Mouse (Mus musculus): ENCODE measurements around the gene Ifnar2. TPM values are rescaled to one million over a fixed set of nuclear protein-coding genes. Genes with fewer than 3 reads are reported as not detected.

Ifnar2 gene
- polyA plus RNA-seq, 1 experiment from 2014 or later = 107 TPM

DNA sequence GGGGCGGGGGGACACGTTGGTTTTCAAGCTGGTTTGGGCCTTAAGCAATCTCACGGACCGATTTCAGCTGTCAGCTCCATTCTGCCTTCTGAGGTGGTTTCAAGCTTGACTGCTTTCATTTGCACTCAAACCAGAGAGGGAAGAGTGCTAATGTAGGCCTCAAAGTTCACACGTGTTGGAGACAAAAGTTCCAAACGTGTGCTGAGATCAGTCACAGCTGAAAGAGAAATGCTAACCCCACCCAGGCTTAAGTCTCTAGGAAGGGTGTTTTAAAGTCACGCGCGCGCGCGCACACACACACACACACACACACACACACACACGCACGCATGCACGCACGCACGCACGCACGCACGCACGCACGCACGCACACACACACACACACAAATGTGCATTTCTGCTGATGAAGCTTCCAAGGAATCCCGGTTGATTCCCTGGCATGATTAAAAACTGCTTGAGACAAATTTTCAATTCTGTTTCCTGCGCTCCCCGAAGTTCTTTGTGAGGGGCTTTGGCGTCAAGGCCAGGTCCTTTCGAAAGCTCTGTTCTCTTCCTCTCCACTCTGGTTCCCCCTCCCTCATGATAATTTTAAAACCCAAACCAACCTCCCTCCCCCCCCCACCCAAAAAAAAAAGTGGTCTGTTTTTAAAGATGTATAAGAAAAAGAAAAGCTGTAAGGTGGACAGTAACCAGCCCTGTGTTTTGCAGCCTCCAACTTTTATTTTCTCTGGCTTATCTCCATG lies 23.8 kb upstream of the Ifnar2 start:
- Histone ChIP-seq H3K27ac (ENCODE audit: low read depth) (0 out of 2 replicates have a peak overlapping the region, but pooled peaks have one; percentile 52), H3K4me2 (ENCODE audit: low read depth, low read length) (no peak overlapping the region), H3K9ac (replicated peaks) (no peak overlapping the region), H3K4me1 (ENCODE audit: insufficient read depth) (peaks cover 17% of the 10 kb centered on the region), H3K36me3 (replicated peaks; ENCODE audit: insufficient read depth, low read length) (no peaks in the 10 kb centered on the region), H3K4me3 (ENCODE audit: low read depth, low read length) (no peak overlapping the region), H3K9me3 (ENCODE audit: low read length) (no peaks in the 10 kb centered on the region), H3K27me3 (ENCODE audit: insufficient read depth, low read length) (no peaks in the 10 kb centered on the region)
- DNase-seq (no peak), ATAC-seq (no peak)
- WGBS (ENCODE audit: insufficient replicate concordance) = 75% methylated on average over 28 of the region's 28 CpGs
- no peak for TF ChIP-seq CTCF (IDR thresholded peaks at IDR 0.05; ENCODE audit: low read depth)

DNA sequence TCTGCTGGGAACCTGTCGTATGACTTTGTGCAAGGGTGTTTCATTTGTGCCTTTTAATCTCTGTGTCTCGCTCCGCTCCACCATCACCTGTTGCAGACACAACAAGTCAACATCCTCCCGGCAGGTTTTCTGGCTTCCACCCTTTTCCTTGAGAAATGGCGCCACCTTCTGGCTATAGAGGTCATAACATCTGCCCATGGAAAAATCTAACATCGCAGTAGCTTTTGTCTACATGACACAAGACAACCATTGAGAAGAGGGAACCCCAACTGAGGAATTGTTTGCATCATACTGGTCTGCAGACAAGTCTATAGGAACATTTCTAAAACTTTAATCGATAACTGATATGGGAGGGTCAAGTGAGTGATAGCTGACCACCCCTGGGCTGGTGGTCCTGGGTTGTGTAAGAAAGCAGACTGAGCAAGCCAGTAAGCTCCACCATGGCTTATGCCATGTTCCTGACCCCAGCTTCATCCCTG lies 20.5 kb upstream of the Ifnar2 start:
- H3K4me1 ChIP-seq (ENCODE audit: insufficient read depth) = peaks cover 35% of the 10 kb centered on the region
- peak overlapping the region; percentile 63 for H3K9ac ChIP-seq (replicated peaks)
- no peak overlapping the region for H3K4me3 ChIP-seq (ENCODE audit: low read depth, low read length)
- peak; percentile 97 for TF ChIP-seq CTCF (IDR thresholded peaks at IDR 0.05; ENCODE audit: low read depth)
- TF ChIP-seq EP300 (IDR thresholded peaks at IDR 0.05; ENCODE audit: low read depth) = no peak
- no peaks in the 10 kb centered on the region for H3K9me3 ChIP-seq (ENCODE audit: low read length)
- H3K27ac ChIP-seq (ENCODE audit: low read depth) = peak overlapping the region; percentile 98
- H3K27me3 ChIP-seq (ENCODE audit: insufficient read depth, low read length) = no peaks in the 10 kb centered on the region
- ATAC-seq (peak; percentile 19), DNase-seq (peak; percentile 84)
- 3% methylated on average over 7 of the region's 7 CpGs for WGBS (ENCODE audit: insufficient replicate concordance)
- no peaks in the 10 kb centered on the region for H3K36me3 ChIP-seq (replicated peaks; ENCODE audit: insufficient read depth, low read length)
- peak overlapping the region; percentile 69 for H3K4me2 ChIP-seq (ENCODE audit: low read depth, low read length)

DNA sequence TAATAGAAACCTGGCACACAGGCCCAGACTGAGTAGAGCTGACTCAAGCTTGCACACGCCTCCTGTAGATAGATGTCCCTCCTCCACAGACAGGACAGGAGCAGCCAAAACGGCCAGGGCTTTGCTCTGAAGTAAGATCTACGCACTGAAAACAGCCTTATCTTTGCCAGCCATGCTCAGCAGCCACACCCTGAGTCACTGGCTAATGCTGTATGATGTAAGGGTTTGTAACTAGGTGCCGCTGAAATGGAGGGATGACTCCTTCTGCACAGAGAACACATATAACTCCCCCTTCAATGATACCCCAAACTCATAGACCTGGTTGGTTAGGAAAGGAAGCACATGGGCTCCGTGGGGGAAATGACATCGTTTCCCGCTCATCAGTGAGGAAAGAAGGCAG lies 19.8 kb upstream of the Ifnar2 start:
- 37% methylated on average over 7 of the region's 7 CpGs for WGBS (ENCODE audit: insufficient replicate concordance)
- Histone ChIP-seq H3K4me2 (ENCODE audit: low read depth, low read length) (peak overlapping the region; percentile 69), H3K9ac (replicated peaks) (peak overlapping the region; percentile 63; the same call in 1 of the 2 replicates), H3K27me3 (ENCODE audit: insufficient read depth, low read length) (no peaks in the 10 kb centered on the region), H3K9me3 (ENCODE audit: low read length) (no peaks in the 10 kb centered on the region), H3K36me3 (replicated peaks; ENCODE audit: insufficient read depth, low read length) (no peaks in the 10 kb centered on the region), H3K27ac (ENCODE audit: low read depth) (peak overlapping the region; percentile 98), H3K4me1 (ENCODE audit: insufficient read depth) (peaks cover 38% of the 10 kb centered on the region), H3K4me3 (ENCODE audit: low read depth, low read length) (peak overlapping the region; percentile 4; the same call in 1 of the 2 replicates)
- peak; percentile 94 for ATAC-seq
- DNase-seq = peak; percentile 74
- TF ChIP-seq EP300 (IDR thresholded peaks at IDR 0.05; ENCODE audit: low read depth) (peak; percentile 97), CTCF (IDR thresholded peaks at IDR 0.05; ENCODE audit: low read depth) (0 out of 2 replicates have a peak, but pooled peaks have one; percentile 4)

DNA sequence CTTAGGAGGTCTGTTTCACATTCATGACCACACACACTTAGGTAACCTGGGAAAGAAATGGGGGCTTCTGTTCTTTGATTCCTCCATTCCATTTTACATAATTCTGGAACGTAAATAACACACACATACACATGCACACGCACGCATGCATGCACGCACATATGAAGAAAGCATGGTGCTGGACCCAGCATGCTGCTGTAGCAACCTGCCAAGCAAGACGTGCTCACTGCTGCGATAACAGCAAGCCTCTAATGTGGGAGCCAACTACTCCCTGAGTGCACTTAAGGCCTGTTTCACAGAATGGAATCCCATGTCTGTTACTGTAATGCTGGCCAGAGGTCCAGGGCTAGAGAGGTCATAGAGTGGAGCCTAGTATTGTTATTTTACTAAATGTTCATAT lies 19.4 kb upstream of the Ifnar2 start:
- no peaks in the 10 kb centered on the region for H3K9me3 ChIP-seq (ENCODE audit: low read length)
- TF ChIP-seq CTCF (IDR thresholded peaks at IDR 0.05; ENCODE audit: low read depth) (no peak), EP300 (IDR thresholded peaks at IDR 0.05; ENCODE audit: low read depth) (no peak)
- peak overlapping the region; percentile 4; the same call in 1 of the 2 replicates for H3K4me3 ChIP-seq (ENCODE audit: low read depth, low read length)
- 68% methylated on average over 6 of the region's 6 CpGs for WGBS (ENCODE audit: insufficient replicate concordance)
- peak; percentile 70 for ATAC-seq
- peak overlapping the region; percentile 49 for H3K9ac ChIP-seq (replicated peaks)
- no peaks in the 10 kb centered on the region for H3K27me3 ChIP-seq (ENCODE audit: insufficient read depth, low read length)
- peak; percentile 40 for DNase-seq
- no peaks in the 10 kb centered on the region for H3K36me3 ChIP-seq (replicated peaks; ENCODE audit: insufficient read depth, low read length)
- H3K4me1 ChIP-seq (ENCODE audit: insufficient read depth) = peaks cover 35% of the 10 kb centered on the region
- peak overlapping the region; percentile 98 for H3K27ac ChIP-seq (ENCODE audit: low read depth)
- peak overlapping the region; percentile 69 for H3K4me2 ChIP-seq (ENCODE audit: low read depth, low read length)

DNA sequence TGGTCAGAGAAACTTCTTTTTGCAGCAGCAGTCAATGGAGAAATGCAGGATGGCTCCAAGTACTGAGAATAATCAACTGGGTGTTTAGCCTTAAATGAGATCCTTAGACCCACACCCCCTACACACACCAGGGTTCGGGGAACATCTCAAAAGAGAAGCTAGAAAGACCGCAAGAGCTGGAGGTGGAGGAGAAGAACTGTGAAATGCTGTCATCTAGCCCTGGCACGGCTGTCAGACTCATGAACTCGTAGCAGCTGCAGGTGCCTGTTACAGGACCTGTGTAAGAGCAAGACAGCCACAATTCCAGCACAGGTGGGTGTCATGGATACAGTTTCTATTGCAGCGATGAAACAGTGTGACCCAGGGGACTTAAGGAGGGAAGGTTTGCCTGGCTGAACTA lies 18.9 kb upstream of the Ifnar2 start:
- ATAC-seq (no peak), DNase-seq (no peak)
- Histone ChIP-seq H3K9ac (replicated peaks) (peak overlapping the region; percentile 49), H3K27ac (ENCODE audit: low read depth) (peak overlapping the region; percentile 98), H3K27me3 (ENCODE audit: insufficient read depth, low read length) (no peaks in the 10 kb centered on the region), H3K4me2 (ENCODE audit: low read depth, low read length) (peak overlapping the region; percentile 69), H3K4me3 (ENCODE audit: low read depth, low read length) (no peak overlapping the region), H3K36me3 (replicated peaks; ENCODE audit: insufficient read depth, low read length) (no peaks in the 10 kb centered on the region), H3K9me3 (ENCODE audit: low read length) (no peaks in the 10 kb centered on the region), H3K4me1 (ENCODE audit: insufficient read depth) (peaks cover 37% of the 10 kb centered on the region)
- TF ChIP-seq CTCF (IDR thresholded peaks at IDR 0.05; ENCODE audit: low read depth) (no peak), EP300 (IDR thresholded peaks at IDR 0.05; ENCODE audit: low read depth) (no peak)
- WGBS (ENCODE audit: insufficient replicate concordance) = 70% methylated on average over 5 of the region's 5 CpGs

DNA sequence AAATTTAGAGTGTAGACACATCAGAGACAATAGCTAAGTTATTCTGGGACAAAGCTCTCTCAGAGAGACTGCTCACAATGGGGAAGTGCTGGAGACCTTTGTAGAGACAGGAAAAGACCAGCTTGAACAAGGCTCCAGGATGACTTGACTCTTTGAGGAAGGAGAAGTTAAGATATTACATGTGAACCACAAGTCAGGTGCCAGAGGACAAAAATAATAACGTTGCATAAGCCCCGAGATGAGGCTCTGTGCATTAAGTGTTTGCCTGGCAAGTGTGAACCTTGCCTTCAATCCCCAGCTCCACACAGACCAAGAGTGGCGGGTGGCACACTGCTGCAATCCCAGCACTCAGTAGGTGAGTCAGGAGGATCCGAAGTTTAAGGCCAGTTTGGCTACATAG lies 18.0 kb upstream of the Ifnar2 start:
- Histone ChIP-seq H3K9me3 (ENCODE audit: low read length) (no peaks in the 10 kb centered on the region), H3K36me3 (replicated peaks; ENCODE audit: insufficient read depth, low read length) (no peaks in the 10 kb centered on the region), H3K27ac (ENCODE audit: low read depth) (peak overlapping the region; percentile 98), H3K4me3 (ENCODE audit: low read depth, low read length) (no peak overlapping the region), H3K27me3 (ENCODE audit: insufficient read depth, low read length) (no peaks in the 10 kb centered on the region), H3K9ac (replicated peaks) (no peak overlapping the region; the same call in 1 of the 2 replicates), H3K4me1 (ENCODE audit: insufficient read depth) (peaks cover 41% of the 10 kb centered on the region), H3K4me2 (ENCODE audit: low read depth, low read length) (peak overlapping the region; percentile 42)
- no peak for DNase-seq
- TF ChIP-seq EP300 (IDR thresholded peaks at IDR 0.05; ENCODE audit: low read depth) = peak; percentile 42; the same call in 1 of the 2 replicates
- no peak for TF ChIP-seq CTCF (IDR thresholded peaks at IDR 0.05; ENCODE audit: low read depth)
- 37% methylated on average over 4 of the region's 4 CpGs for WGBS (ENCODE audit: insufficient replicate concordance)
- ATAC-seq = peak; percentile 3; the same call in 1 of the 2 replicates
